Mouse (Mus musculus): Measurements from ENCODE around the gene Hmx1. TPM values are rescaled to one million over a fixed set of nuclear protein-coding genes. Genes with fewer than 3 reads are reported as not detected.

Gene Hmx1
- total and polyA plus RNA-seq, 2 experiments from 2014 or later, result not detected

GRCm38 (mm10) chr5:35434703-35435102 lies 45.8 kb downstream of the Hmx1 start:
- TF ChIP-seq CTCF (IDR thresholded peaks at IDR 0.05; ENCODE audit: low read depth) (no peak), EP300 (IDR thresholded peaks at IDR 0.05; ENCODE audit: low read depth) (no peak)
- Histone ChIP-seq H3K27me3 (ENCODE audit: control insufficient read depth, insufficient read depth, low read length) (peaks cover 17% of the 10 kb centered on the region; the same call in 1 of the 2 replicates), H3K9me3 (replicated peaks; ENCODE audit: control insufficient read depth, low read length) (peaks cover 7% of the 10 kb centered on the region; the same call in 1 of the 2 replicates), H3K36me3 (replicated peaks; ENCODE audit: control insufficient read depth, insufficient read depth, low read length) (no peaks in the 10 kb centered on the region), H3K4me2 (ENCODE audit: low read depth, low read length) (no peak overlapping the region), H3K4me1 (ENCODE audit: control insufficient read depth, insufficient read depth) (no peaks in the 10 kb centered on the region), H3K9ac (replicated peaks; ENCODE audit: low read depth, low read length) (no peak overlapping the region), H3K27ac (ENCODE audit: low read depth) (no peak overlapping the region), H3K4me3 (ENCODE audit: low read depth, low read length) (no peak overlapping the region)
- ATAC-seq (ENCODE audit: insufficient read depth, low read depth), result no peak
- 48% methylated on average over 6 of the region's 6 CpGs for WGBS
- no peak for DNase-seq (ENCODE audit: low spot score)

- ATAC-seq (ENCODE audit: insufficient read depth, low read depth) (no peak), DNase-seq (ENCODE audit: low spot score) (no peak)
- H3K27me3 ChIP-seq (ENCODE audit: control insufficient read depth, insufficient read depth, low read length), result 0 out of 2 replicates have a peak, but pooled peaks cover 3% of the 10 kb centered on the region
- H3K4me2 ChIP-seq (ENCODE audit: low read depth, low read length), result no peak overlapping the region
- no peaks in the 10 kb centered on the region for H3K4me1 ChIP-seq (ENCODE audit: control insufficient read depth, insufficient read depth)
- 77% methylated on average over 6 of the region's 6 CpGs for WGBS
- H3K36me3 ChIP-seq (replicated peaks; ENCODE audit: control insufficient read depth, insufficient read depth, low read length), result no peaks in the 10 kb centered on the region
- no peak for TF ChIP-seq CTCF (IDR thresholded peaks at IDR 0.05; ENCODE audit: low read depth)
- TF ChIP-seq EP300 (IDR thresholded peaks at IDR 0.05; ENCODE audit: low read depth), result no peak
- no peak overlapping the region for H3K9ac ChIP-seq (replicated peaks; ENCODE audit: low read depth, low read length)
- H3K27ac ChIP-seq (ENCODE audit: low read depth), result no peak overlapping the region
- H3K4me3 ChIP-seq (ENCODE audit: low read depth, low read length), result no peak overlapping the region
- H3K9me3 ChIP-seq (replicated peaks; ENCODE audit: control insufficient read depth, low read length), result peaks cover 7% of the 10 kb centered on the region; the same call in 1 of the 2 replicates
These were observed 49.9 kb downstream of the Hmx1 start for GRCm38 (mm10) chr5:35438805-35439204.

GRCm38 (mm10) chr5:35440459-35440858 lies 51.6 kb downstream of the Hmx1 start:
- Histone ChIP-seq H3K4me3 (ENCODE audit: low read depth, low read length) (no peak overlapping the region), H3K9me3 (replicated peaks; ENCODE audit: control insufficient read depth, low read length) (peaks cover 7% of the 10 kb centered on the region; the same call in 1 of the 2 replicates), H3K27ac (ENCODE audit: low read depth) (no peak overlapping the region), H3K4me1 (ENCODE audit: control insufficient read depth, insufficient read depth) (no peaks in the 10 kb centered on the region), H3K36me3 (replicated peaks; ENCODE audit: control insufficient read depth, insufficient read depth, low read length) (no peaks in the 10 kb centered on the region), H3K9ac (replicated peaks; ENCODE audit: low read depth, low read length) (no peak overlapping the region), H3K27me3 (ENCODE audit: control insufficient read depth, insufficient read depth, low read length) (no peaks in the 10 kb centered on the region), H3K4me2 (ENCODE audit: low read depth, low read length) (no peak overlapping the region)
- WGBS, result 56% methylated on average over 8 of the region's 8 CpGs
- no peak for DNase-seq (ENCODE audit: low spot score)
- no peak for ATAC-seq (ENCODE audit: insufficient read depth, low read depth)
- TF ChIP-seq EP300 (IDR thresholded peaks at IDR 0.05; ENCODE audit: low read depth) (no peak), CTCF (IDR thresholded peaks at IDR 0.05; ENCODE audit: low read depth) (no peak)

- no peaks in the 10 kb centered on the region for H3K4me1 ChIP-seq (ENCODE audit: control insufficient read depth, insufficient read depth)
- H3K27me3 ChIP-seq (ENCODE audit: control insufficient read depth, insufficient read depth, low read length), result no peaks in the 10 kb centered on the region
- no peak overlapping the region for H3K4me3 ChIP-seq (ENCODE audit: low read depth, low read length)
- H3K9ac ChIP-seq (replicated peaks; ENCODE audit: low read depth, low read length), result no peak overlapping the region
- TF ChIP-seq EP300 (IDR thresholded peaks at IDR 0.05; ENCODE audit: low read depth) (no peak), CTCF (IDR thresholded peaks at IDR 0.05; ENCODE audit: low read depth) (no peak)
- ATAC-seq (ENCODE audit: insufficient read depth, low read depth), result no peak
- no peak overlapping the region for H3K4me2 ChIP-seq (ENCODE audit: low read depth, low read length)
- H3K36me3 ChIP-seq (replicated peaks; ENCODE audit: control insufficient read depth, insufficient read depth, low read length), result no peaks in the 10 kb centered on the region
- H3K9me3 ChIP-seq (replicated peaks; ENCODE audit: control insufficient read depth, low read length), result peaks cover 7% of the 10 kb centered on the region; the same call in 1 of the 2 replicates
- 52% methylated on average over 9 of the region's 9 CpGs for WGBS
- no peak for DNase-seq (ENCODE audit: low spot score)
- H3K27ac ChIP-seq (ENCODE audit: low read depth), result no peak overlapping the region
These were observed 52.5 kb downstream of the Hmx1 start for GRCm38 (mm10) chr5:35441411-35441810.

- no peak overlapping the region for H3K9ac ChIP-seq (replicated peaks; ENCODE audit: low read depth, low read length)
- no peak overlapping the region for H3K27ac ChIP-seq (ENCODE audit: low read depth)
- H3K27me3 ChIP-seq (ENCODE audit: control insufficient read depth, insufficient read depth, low read length), result 0 out of 2 replicates have a peak, but pooled peaks cover 13% of the 10 kb centered on the region
- DNase-seq (ENCODE audit: low spot score) (no peak), ATAC-seq (ENCODE audit: insufficient read depth, low read depth) (no peak)
- no peaks in the 10 kb centered on the region for H3K36me3 ChIP-seq (replicated peaks; ENCODE audit: control insufficient read depth, insufficient read depth, low read length)
- H3K9me3 ChIP-seq (replicated peaks; ENCODE audit: control insufficient read depth, low read length), result no peaks in the 10 kb centered on the region
- no peak overlapping the region for H3K4me3 ChIP-seq (ENCODE audit: low read depth, low read length)
- 85% methylated on average over 12 of the region's 12 CpGs for WGBS
- no peaks in the 10 kb centered on the region for H3K4me1 ChIP-seq (ENCODE audit: control insufficient read depth, insufficient read depth)
- TF ChIP-seq EP300 (IDR thresholded peaks at IDR 0.05; ENCODE audit: low read depth), result no peak
- no peak for TF ChIP-seq CTCF (IDR thresholded peaks at IDR 0.05; ENCODE audit: low read depth)
- no peak overlapping the region for H3K4me2 ChIP-seq (ENCODE audit: low read depth, low read length)
These were observed 55.8 kb downstream of the Hmx1 start for GRCm38 (mm10) chr5:35444731-35445130.

Measured in heart, postnatal 0 days (tissue).